Mouse (Mus musculus) hematopoietic stem cell, adult 5-6 weeks (primary cell): ENCODE results near the gene Olfr1369-ps1. TPM values are rescaled to one million over a fixed set of nuclear protein-coding genes. Genes with fewer than 3 reads are reported as not detected.
A peak's percentile ranks its signal among the peaks of the same experiment; 100 is the strongest.
"Not testable (repeated sequence)": the region's sequence is repeated elsewhere in the genome, so short reads cannot be mapped to it uniquely, and the experiment has no call there.

Experiments
- ATAC-seq, 2 experiments: fragments of 125-278 bp in 1 of 2; replicated peaks in 1 of 2; 2 replicates each; pipeline ENCODE4 v1.8.0; 2016 to 2017; ENCODE audit warnings: inconsistent platforms in 2 of 2, mild to moderate bottlenecking in 2 of 2, moderate number of reproducible peaks in 2 of 2, low read depth in 1 of 2, moderate TSS enrichment in 1 of 2; ENCODE audit not compliant: low FRiP score in 2 of 2, poor library complexity in 2 of 2, severe bottlenecking in 2 of 2, insufficient read depth in 1 of 2, low TSS enrichment in 1 of 2
- total RNA-seq: library from RNA; stranded (forward); fragments of 172-1452, 232-1000 nt; gene quantifications from 2 replicates; pipeline ENCODE4 v1.2.3, GENCODE M21; 2017

Olfr1369-ps1 gene
- total RNA-seq, result 0.06 TPM in 1 of 2 replicates, not detected in the other

- not testable (repeated sequence) for ATAC-seq
These were observed at the start of gene Olfr1369-ps1 for GRCm38 (mm10) chr13:21111183-21111582. Gene Olfr1369-ps1, plus strand, starts transcription at chr13:21111483.

GRCm38 (mm10) chr13:21066021-21066420, 45.3 kb upstream of the Olfr1369-ps1 start:
- ATAC-seq, result no peak

- no peak for ATAC-seq
These were observed 36.4 kb upstream of the Olfr1369-ps1 start, which contains the start of gene Olfr1370 for GRCm38 (mm10) chr13:21074847-21075246. Gene Olfr1370, minus strand, starts transcription at chr13:21074947.

- ATAC-seq, result no peak
These were observed 28.6 kb upstream of the Olfr1369-ps1 start for GRCm38 (mm10) chr13:21082686-21083085.

- ATAC-seq, result no peak
These were observed 1.5 kb upstream of the Olfr1369-ps1 start for GRCm38 (mm10) chr13:21109759-21110158.

- no peak for ATAC-seq
These were observed 842 bp upstream of the Olfr1369-ps1 start for GRCm38 (mm10) chr13:21110441-21110840.

GRCm38 (mm10) chr13:21114121-21114520, 2.8 kb downstream of the Olfr1369-ps1 start:
- ATAC-seq, result no peak

- not testable (repeated sequence) for ATAC-seq
These were observed 18.1 kb downstream of the Olfr1369-ps1 start, which contains the start of gene Olfr263 for GRCm38 (mm10) chr13:21129339-21129738. Gene Olfr263, plus strand, starts transcription at chr13:21129639.

GRCm38 (mm10) chr13:21142421-21142820, 31.1 kb downstream of the Olfr1369-ps1 start:
- ATAC-seq, result peak; percentile 17 to 51; a peak in 1 of 4 replicates

- ATAC-seq, result no peak
These were observed 34.5 kb downstream of the Olfr1369-ps1 start, which contains the start of gene Olfr1368 for GRCm38 (mm10) chr13:21145767-21146166. Gene Olfr1368, minus strand, starts transcription at chr13:21145867.

GRCm38 (mm10) chr13:21155888-21156287, 44.6 kb downstream of the Olfr1369-ps1 start:
- ATAC-seq, result no peak

GRCm38 (mm10) chr13:21158071-21158470, 46.8 kb downstream of the Olfr1369-ps1 start:
- ATAC-seq, result no peak

- ATAC-seq, result peak; percentile 73
These were observed 47.6 kb downstream of the Olfr1369-ps1 start for GRCm38 (mm10) chr13:21158785-21159474.

- ATAC-seq, result no peak
These were observed 48.2 kb downstream of the Olfr1369-ps1 start for GRCm38 (mm10) chr13:21159475-21159819.

GRCm38 (mm10) chr13:21160041-21160511, 48.8 kb downstream of the Olfr1369-ps1 start:
- ATAC-seq, result no peak

- ATAC-seq, result peak; percentile 62 to 73
These were observed 49.6 kb downstream of the Olfr1369-ps1 start for GRCm38 (mm10) chr13:21160657-21161590.

- no peak for ATAC-seq
These were observed 50.3 kb downstream of the Olfr1369-ps1 start for GRCm38 (mm10) chr13:21161591-21161990.

GRCm38 (mm10) chr13:21162591-21162990, 51.3 kb downstream of the Olfr1369-ps1 start:
- ATAC-seq, result no peak
